Mouse (Mus musculus): ENCODE data around the gene Capns1. TPM values are rescaled to one million over a fixed set of nuclear protein-coding genes. Genes with fewer than 3 reads are reported as not detected.
A peak's percentile ranks its signal among the peaks of the same experiment; 100 is the strongest.

The Capns1 gene
- polyA plus RNA-seq, 1 experiment from 2014 or later: 66.5 TPM

DNA sequence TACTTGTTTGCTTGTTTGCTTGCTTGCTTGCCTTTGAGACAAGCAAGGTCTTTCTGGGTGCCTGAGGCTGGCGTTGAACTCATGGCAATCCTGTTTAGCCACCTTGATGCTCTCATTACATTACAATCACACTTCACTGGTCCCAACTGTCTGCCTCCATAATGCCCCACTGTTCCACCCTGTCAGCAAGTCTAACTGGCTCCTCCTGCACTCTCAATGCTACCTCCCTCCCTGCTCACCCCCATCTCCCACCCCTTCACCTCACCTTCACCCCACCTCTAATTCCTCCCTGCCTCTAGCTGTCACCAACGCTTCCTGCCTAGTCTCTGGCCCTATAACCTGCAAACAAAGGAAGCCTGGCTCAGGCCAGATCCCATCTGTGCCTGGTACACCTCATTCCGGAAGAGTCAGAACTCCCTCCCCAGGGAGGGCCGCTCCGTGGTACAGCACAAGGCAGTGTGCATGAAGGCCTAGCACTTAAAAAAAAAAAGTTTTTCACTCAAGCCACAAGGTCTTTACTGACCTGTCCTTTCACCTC, 950 bp downstream of the Capns1 start:
- H3K36me3 ChIP-seq: peaks cover under 1% of the 10 kb centered on the region
- no peak for DNase-seq (ENCODE audit: low spot score)
- no peak overlapping the region for H3K4me3 ChIP-seq
- 73% methylated on average over 5 of the region's 5 CpGs for WGBS
- peaks cover 29% of the 10 kb centered on the region for H3K4me1 ChIP-seq
- H3K9me3 ChIP-seq (replicated peaks): no peaks in the 10 kb centered on the region
- H3K27me3 ChIP-seq (ENCODE audit: low read depth, poor library complexity, severe bottlenecking): no peaks in the 10 kb centered on the region
- peak overlapping the region; percentile 44 for H3K27ac ChIP-seq

DNA sequence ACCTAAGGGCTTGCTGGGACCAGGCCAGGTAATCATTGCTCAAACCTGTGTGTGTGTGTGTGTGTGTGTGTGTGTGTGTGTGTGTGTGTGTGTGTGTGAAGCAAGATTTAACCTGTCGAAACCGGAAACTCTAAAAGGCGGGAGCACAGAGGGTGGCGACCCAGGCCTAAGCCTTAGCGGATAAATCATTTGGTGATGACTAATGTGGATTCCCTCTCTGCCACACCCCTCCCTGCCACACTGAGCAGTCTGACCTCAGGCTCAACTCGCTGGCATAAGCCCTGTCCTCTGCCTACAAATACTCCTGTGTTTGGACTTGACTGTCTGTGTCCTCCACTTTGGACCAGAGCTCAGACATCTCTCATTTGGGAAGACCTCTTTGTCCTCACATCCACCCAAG, 2.4 kb downstream of the Capns1 start:
- Histone ChIP-seq H3K27ac (no peak overlapping the region), H3K9me3 (replicated peaks) (no peaks in the 10 kb centered on the region), H3K36me3 (peaks cover 16% of the 10 kb centered on the region), H3K4me3 (no peak overlapping the region), H3K4me1 (peaks cover 32% of the 10 kb centered on the region), H3K27me3 (ENCODE audit: low read depth, poor library complexity, severe bottlenecking) (no peaks in the 10 kb centered on the region)
- WGBS: 70% methylated on average over 6 of the region's 6 CpGs
- DNase-seq (ENCODE audit: low spot score): no peak

DNA sequence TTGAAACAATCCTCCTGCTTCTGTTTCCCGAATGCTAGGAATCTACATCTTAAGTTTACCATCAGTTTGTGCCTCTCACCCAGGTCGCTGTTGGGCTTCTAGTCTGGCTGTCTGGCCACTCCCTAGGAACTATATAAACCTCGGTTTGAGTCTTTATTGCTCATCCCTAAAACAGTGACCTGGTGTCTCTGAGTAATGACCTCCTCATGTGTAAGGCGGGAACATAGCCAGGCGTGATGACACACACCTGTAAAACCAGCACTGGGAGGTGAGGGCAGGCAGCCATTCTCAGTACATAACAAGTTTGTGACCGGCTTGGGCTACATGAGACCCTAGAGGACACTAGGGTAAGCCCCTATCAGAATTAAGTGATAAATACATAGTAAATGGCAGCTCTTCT, 3.1 kb downstream of the Capns1 start:
- Histone ChIP-seq H3K4me3 (peak overlapping the region; percentile 88; the same call in 1 of the 2 replicates), H3K27me3 (ENCODE audit: low read depth, poor library complexity, severe bottlenecking) (no peaks in the 10 kb centered on the region), H3K9me3 (replicated peaks) (no peaks in the 10 kb centered on the region), H3K36me3 (peaks cover 23% of the 10 kb centered on the region), H3K27ac (no peak overlapping the region), H3K4me1 (peaks cover 32% of the 10 kb centered on the region)
- no peak for DNase-seq (ENCODE audit: low spot score)
- 69% methylated on average over 6 of the region's 6 CpGs for WGBS

DNA sequence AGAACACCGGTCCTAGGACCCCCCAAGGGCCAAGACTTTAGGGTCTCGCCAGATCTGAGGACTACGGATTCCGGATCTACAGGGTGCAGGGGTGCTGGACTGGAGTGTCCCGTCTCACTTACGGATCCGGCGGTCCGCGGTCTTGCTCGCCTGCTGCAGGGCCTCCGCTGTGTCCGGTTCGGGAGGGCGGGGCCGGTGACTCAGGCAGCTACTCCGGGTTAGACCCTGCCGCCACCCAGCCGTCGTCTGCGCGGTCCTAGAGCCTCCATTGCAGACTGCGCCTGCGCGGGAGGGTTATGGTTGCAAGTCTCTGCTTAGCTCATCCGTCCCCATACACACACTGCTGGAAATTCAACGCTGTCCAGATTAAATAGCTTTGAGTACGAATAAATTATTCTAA, 3.7 kb downstream of the Capns1 start:
- Histone ChIP-seq H3K27ac (peak overlapping the region; percentile 88), H3K9me3 (replicated peaks) (no peaks in the 10 kb centered on the region), H3K4me1 (peaks cover 32% of the 10 kb centered on the region), H3K36me3 (peaks cover 29% of the 10 kb centered on the region), H3K27me3 (ENCODE audit: low read depth, poor library complexity, severe bottlenecking) (no peaks in the 10 kb centered on the region), H3K4me3 (peak overlapping the region; percentile 88)
- peak; percentile 99 for DNase-seq (ENCODE audit: low spot score)
- 0% methylated on average over 28 of the region's 28 CpGs for WGBS

DNA sequence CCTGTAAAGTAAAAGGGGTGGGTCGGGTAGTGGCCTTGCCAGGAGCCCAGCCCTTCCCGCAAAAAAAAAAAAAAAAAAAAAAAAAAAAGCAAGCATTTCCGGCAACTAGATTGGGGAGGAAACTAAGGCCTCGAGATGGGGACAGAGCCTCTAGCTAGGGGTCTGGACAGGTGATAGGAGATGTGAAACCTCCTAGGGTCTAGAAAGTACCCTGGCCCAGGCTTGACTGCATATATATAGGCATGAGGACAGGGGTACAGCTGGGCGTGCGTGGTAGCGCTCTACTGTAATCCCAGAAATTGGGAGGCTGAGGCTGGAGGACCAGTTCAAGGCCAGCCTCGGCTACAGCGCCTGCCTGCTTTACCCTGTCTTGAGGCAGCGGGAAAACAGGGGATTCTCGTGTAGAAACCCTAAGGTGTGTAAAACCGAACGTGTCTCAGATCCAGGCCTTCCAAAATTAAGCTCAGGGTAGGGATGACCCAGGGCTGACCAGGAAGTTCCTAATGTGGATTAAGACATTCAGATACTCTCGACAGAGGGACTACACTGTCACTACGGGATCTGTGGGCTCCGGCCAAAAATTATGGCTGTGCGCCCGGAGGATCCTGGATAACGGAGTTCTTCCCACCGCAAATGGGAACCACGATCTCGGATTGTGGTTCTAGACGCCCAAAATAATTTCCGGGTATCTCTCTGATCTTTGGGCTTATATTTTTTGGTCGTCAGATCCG, 4.3 kb downstream of the Capns1 start:
- Histone ChIP-seq H3K27me3 (ENCODE audit: low read depth, poor library complexity, severe bottlenecking) (no peaks in the 10 kb centered on the region), H3K4me1 (peaks cover 32% of the 10 kb centered on the region), H3K4me3 (peak overlapping the region; percentile 88), H3K36me3 (peaks cover 33% of the 10 kb centered on the region), H3K27ac (peak overlapping the region; percentile 88), H3K9me3 (replicated peaks) (no peaks in the 10 kb centered on the region)
- 1% methylated on average over 26 of the region's 26 CpGs for WGBS
- DNase-seq (ENCODE audit: low spot score): peak; percentile 54

DNA sequence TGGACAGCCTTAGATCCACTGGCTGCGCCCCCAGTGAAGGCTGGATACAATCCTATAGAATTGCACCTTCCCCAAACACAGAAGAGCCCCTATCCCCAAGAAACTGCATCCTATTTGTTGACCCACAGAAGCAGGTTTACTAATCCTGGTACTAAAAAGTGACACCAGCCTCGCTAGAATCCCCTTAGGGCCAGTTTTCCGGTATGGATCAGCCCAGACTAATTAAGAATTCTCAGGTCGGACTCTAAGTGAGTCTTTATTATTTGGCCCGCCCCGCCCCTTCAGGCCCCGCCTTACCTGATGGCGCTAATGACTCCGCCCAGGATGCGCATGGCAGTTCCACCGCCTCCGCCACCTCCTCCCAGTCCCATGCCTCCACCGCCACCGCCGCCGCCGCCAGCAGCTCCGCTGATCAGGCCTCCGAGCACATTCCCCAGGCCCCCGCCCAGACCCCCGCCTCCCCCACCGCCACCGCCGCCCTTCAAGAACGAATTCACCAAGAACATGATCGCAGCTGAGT, 5.0 kb downstream of the Capns1 start:
- Histone ChIP-seq H3K27me3 (ENCODE audit: low read depth, poor library complexity, severe bottlenecking) (no peaks in the 10 kb centered on the region), H3K36me3 (peaks cover 39% of the 10 kb centered on the region), H3K4me3 (peak overlapping the region; percentile 88), H3K27ac (peak overlapping the region; percentile 88), H3K9me3 (replicated peaks) (no peaks in the 10 kb centered on the region), H3K4me1 (peaks cover 32% of the 10 kb centered on the region)
- DNase-seq (ENCODE audit: low spot score): peak; percentile 88
- under 1% methylated on average over 26 of the region's 26 CpGs for WGBS

DNA sequence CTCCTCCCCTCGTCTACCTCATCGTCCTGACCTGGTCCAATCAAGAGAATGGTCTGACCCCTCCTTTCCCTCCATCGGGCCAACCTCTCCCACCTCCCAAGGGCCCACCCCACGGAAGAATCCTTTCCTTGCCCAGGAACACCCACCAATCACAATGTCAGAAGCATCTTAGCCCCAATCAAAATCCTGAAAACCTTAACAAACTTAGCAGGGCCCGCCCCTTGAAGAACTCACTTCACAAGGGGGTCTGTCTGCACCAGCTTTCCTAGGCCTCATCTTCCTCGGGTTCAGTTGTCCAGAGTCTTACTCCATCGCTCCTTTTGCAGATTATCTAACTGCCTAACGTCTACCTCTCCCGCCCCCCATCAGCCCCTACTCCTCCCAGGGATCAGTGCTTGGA, 5.6 kb downstream of the Capns1 start:
- no peak for DNase-seq (ENCODE audit: low spot score)
- Histone ChIP-seq H3K4me3 (peak overlapping the region; percentile 88), H3K36me3 (peaks cover 46% of the 10 kb centered on the region), H3K4me1 (peaks cover 31% of the 10 kb centered on the region), H3K27me3 (ENCODE audit: low read depth, poor library complexity, severe bottlenecking) (no peaks in the 10 kb centered on the region), H3K9me3 (replicated peaks) (no peaks in the 10 kb centered on the region), H3K27ac (peak overlapping the region; percentile 88; the same call in 1 of the 2 replicates)
- WGBS: 12% methylated on average over 9 of the region's 9 CpGs

DNA sequence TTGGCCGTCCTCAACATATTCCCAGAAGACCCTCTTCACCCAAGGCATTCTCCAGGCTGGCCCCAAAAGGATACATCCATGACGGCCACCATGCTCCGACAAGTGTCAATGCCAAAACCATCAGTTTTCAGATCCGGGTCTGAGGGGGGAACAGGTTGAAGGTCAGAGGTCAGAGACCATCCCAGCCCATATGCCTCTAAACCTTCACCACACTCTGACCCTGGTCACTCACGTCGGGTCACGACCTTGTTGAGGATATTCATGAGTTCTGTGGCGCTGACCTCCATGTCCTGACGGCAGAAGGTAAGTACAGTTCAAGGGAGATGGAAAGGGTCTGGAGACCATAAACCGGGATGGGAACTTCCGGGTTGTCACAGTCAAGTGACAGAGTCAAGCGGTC, 6.5 kb downstream of the Capns1 start:
- Histone ChIP-seq H3K4me1 (peaks cover 24% of the 10 kb centered on the region), H3K27ac (no peak overlapping the region), H3K4me3 (0 out of 2 replicates have a peak overlapping the region, but pooled peaks have one; percentile 88), H3K27me3 (ENCODE audit: low read depth, poor library complexity, severe bottlenecking) (no peaks in the 10 kb centered on the region), H3K36me3 (peaks cover 55% of the 10 kb centered on the region), H3K9me3 (replicated peaks) (no peaks in the 10 kb centered on the region)
- 90% methylated on average over 12 of the region's 12 CpGs for WGBS
- DNase-seq (ENCODE audit: low spot score): no peak

DNA sequence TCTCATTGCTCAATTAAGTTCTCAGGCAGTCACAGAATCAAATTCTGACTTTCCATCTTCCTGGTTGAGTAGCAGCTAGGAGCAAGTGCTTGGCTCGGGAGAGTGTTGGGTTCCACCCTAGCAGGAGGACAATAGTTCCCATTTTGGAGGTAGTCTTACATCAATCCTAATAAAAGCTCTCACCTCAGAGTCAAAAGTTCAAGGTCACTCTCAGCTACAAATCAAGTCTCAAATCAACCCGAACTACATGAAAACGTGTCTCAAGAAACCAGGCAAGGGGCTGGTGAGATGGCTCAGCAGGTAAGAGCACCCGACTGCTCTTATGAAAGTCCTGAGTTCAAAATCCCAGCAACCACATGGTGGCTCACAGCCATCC, 9.5 kb downstream of the Capns1 start:
- Histone ChIP-seq H3K27me3 (ENCODE audit: low read depth, poor library complexity, severe bottlenecking) (no peaks in the 10 kb centered on the region), H3K9me3 (replicated peaks) (no peaks in the 10 kb centered on the region), H3K27ac (no peak overlapping the region), H3K36me3 (peaks cover 77% of the 10 kb centered on the region), H3K4me1 (peaks cover 18% of the 10 kb centered on the region), H3K4me3 (no peak overlapping the region)
- 89% methylated on average over 4 of the region's 4 CpGs for WGBS
- DNase-seq (ENCODE audit: low spot score): no peak

DNA sequence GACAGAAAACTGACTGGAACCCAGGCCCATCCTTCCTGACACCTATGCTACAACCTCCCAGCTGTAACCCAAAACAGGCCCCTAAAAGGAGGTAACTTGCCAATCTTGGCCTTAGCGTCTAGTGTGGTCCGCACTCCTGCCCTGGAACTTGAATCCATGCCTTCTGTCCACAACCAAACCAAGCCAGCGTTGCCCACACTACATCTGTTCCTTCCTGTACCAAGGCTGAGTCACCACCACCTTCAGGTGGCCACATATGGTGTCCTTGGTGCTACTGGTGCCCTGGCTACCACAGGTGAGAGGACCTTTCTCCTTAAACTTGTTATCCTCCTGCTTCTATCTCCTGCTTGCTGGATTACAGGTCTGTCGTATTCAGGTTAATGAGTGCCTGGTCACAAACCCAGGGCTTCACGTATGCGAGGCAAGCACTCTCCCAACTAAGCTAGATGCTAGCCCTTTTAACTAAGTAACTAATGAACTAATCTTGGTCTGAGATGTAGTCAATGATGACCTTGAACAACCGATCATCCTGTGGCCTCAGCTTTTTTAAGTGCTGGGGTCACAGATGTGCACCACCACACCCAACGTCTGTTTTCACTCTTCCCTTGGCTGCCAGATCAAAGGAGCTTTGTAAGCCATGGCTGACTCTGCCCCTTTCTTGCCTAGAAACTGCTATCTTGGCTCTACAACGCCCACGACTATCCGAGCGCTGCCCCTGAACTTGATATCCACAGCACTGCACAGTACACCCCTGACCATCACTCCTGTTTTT, 10.1 kb downstream of the Capns1 start:
- WGBS: 80% methylated on average over 12 of the region's 12 CpGs
- peaks cover 77% of the 10 kb centered on the region for H3K36me3 ChIP-seq
- peaks cover 22% of the 10 kb centered on the region for H3K4me1 ChIP-seq

DNA sequence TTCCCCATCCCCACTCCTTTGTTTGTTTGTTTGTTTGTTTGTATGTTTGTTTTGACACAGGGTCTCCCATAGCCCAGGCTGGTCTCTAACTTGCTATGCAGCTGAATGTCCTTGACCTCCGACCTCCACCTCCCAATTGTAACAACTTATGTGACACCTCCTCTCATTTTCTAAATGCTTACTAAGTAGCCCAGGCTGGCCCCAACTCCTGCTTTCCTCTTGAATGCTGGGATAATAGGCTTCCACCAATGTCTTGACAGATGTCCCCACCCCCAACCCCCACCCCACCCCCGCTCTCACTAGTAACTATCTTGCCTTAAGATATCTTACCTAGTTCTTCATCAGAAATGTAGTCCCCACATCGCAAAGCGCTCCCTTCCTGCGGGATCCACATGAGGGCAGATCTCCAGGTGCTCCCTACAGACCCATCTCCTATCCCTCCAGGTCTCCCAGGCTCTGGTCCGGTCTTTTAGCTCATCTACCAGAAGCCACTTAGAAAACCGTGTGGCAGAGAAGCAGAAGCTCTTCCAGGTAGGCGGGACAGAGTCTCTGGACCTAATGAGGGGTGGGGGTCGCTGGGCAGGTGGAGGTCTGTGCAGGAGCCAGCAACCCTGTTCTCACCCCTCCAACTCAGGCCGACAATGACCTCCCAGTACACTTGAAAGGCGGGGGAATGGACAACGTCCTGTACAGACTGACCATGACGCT, 13.8 kb downstream of the Capns1 start:
- peaks cover 55% of the 10 kb centered on the region for H3K36me3 ChIP-seq
- H3K4me3 ChIP-seq: no peak overlapping the region
- no peaks in the 10 kb centered on the region for H3K9me3 ChIP-seq (replicated peaks)
- DNase-seq (ENCODE audit: low spot score): no peak
- H3K27me3 ChIP-seq (ENCODE audit: low read depth, poor library complexity, severe bottlenecking): no peaks in the 10 kb centered on the region
- H3K27ac ChIP-seq: no peak overlapping the region
- H3K4me1 ChIP-seq: peaks cover 10% of the 10 kb centered on the region
- 71% methylated on average over 13 of the region's 13 CpGs for WGBS

More for the DNA sequence above, 10.1 kb downstream of the Capns1 start:
- DNase-seq (ENCODE audit: low spot score): no peak
- H3K4me3 ChIP-seq: no peak overlapping the region
- no peak overlapping the region for H3K27ac ChIP-seq
- no peaks in the 10 kb centered on the region for H3K27me3 ChIP-seq (ENCODE audit: low read depth, poor library complexity, severe bottlenecking)
- H3K9me3 ChIP-seq (replicated peaks): no peaks in the 10 kb centered on the region

DNA sequence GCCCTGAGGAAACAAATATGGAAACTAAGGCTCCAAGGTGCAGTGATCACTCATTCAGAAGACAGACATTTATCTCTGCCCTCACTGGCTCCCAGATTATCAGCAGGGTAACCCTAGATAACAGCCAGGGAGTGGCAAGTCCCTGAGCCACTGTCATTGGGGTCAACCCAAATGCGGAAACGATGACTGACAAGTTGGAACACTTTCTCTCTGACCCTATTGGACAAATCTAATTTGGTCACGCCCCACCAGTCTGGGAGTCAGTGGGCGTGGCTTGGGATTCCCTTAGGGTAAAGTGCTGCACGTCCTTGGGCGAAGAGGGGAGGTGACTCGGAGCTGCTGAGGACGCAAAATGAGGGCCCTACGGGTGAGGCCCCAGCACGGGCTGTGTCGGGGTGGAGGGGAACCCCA, 14.7 kb downstream of the Capns1 start, which contains the start of gene Cox7a1:
Cox7a1 (plus strand) TSS at position 266 of the 411 bp plus-strand sequence.
- Histone ChIP-seq H3K27me3 (ENCODE audit: low read depth, poor library complexity, severe bottlenecking) (no peaks in the 10 kb centered on the region), H3K36me3 (peaks cover 49% of the 10 kb centered on the region), H3K4me1 (peaks cover 10% of the 10 kb centered on the region), H3K27ac (no peak within 1 kb of the TSS), H3K9me3 (replicated peaks) (no peaks in the 10 kb centered on the region), H3K4me3 (peak within 1 kb of the TSS; percentile 35; the same call in 1 of the 2 replicates)
- 1% methylated on average over 11 of the region's 11 CpGs for WGBS
- peak; percentile 55 for DNase-seq (ENCODE audit: low spot score)
